Mouse (Mus musculus): ENCODE results near the gene Rufy2. TPM values are rescaled to one million over a fixed set of nuclear protein-coding genes. Genes with fewer than 3 reads are reported as not detected.
A peak's percentile ranks its signal among the peaks of the same experiment; 100 is the strongest.

Gene Rufy2
- total RNA-seq (2021), result 10 to 100 TPM; 91.8 to 97.3 TPM
- long read RNA-seq, experiment 1, full-length matches to known transcripts, result 40 of 75 reads
- long read RNA-seq, experiment 1, partial matches to known transcripts, result 13 of 75 reads
- long read RNA-seq, experiment 1, other reads (novel, unspliced or antisense), result 22 of 75 reads
- long read RNA-seq, experiment 2, full-length matches to known transcripts, result 22 of 70 reads
- long read RNA-seq, experiment 2, partial matches to known transcripts, result 16 of 70 reads
- long read RNA-seq, experiment 2, other reads (novel, unspliced or antisense), result 32 of 70 reads

DNA sequence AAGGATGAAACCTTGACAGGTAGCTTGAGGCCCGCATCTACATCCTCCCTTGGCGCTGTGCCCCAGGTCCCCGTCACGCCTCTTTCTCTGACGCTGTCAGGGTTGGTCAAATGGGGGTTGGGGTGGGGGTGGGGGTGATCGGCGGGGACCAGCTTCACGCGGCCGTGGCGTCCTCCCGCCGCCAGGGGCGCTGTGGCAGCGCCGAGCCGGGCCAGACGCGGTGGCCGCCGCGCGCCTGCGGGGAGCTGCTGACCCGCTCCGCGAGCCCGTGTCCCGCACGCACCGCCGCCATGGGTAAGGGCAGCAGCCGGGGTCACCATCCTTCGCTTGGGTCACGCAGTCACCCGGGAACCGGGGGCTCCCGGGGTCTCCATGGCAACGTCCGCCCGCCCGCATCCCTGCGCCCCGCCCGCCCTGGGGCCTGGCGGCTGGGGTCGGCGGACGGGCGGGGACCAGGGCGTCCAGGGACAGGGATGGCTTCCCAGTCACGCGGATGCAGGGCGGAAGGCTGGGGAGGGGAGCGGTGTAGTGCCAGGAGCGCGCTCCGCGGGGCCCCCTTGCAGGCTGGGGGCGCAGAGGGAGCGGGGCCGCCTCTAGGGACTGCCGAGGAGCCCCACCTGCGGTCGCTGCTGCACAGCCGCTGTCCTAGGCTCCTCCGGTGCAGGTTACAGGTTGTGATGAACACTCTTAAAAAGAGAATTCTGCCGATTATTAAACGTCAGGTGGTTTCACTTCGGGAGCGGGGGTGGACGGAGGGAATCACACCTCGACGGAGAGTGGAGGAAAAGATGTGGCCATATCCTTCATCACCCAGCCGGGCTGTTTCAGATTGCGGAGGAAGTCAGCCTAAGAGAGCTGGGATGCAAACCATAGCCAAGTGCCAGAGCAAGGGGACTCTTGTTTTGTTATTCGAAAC lies at the start of gene Rufy2:
Gene Rufy2 (plus strand): TSS at position 185 of the 916 bp plus-strand sequence.
- DNase-seq (ENCODE audit: extremely low spot score in 1 of 2, low spot score in 2 of 2), result peak; percentile 87 to 92
- intact Hi-C loops (cut with DNase I), result loop anchor here (1.0 to 5.0 kb wide), 3 partner anchors 43 to 113 kb away; no protein-coding TSS in a partner anchor
- peak within 1 kb of the TSS; percentile 94 for H3K27ac ChIP-seq
- TF ChIP-seq CTCF (IDR thresholded peaks at IDR 0.05), result peak; percentile 90
- peak within 1 kb of the TSS; percentile 90 for H3K4me3 ChIP-seq

DNA sequence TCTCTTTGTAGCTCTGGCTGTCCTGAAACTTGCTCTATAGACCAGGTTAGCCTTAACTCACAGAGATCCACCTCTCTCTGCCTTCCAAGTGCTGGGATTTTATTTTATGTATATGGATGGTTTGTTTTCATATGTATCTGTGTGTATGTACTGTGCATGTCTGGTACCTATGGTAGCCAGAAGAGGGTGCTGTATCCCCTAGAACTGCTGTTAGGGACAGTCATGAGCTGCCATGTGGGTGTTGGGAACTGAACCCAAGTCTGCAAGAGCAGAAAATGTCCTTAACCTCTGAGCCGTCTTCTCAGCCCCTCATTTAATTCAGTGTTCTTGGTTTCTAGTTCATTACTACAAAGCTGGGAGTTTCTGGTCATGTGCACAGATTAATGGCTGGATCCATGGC lies 47.6 kb upstream of the Rufy2 start:
- Histone ChIP-seq H3K4me3 (no peak overlapping the region), H3K27ac (no peak overlapping the region)
- no peak; the same call in none of the 2 replicates for TF ChIP-seq CTCF (IDR thresholded peaks at IDR 0.05)
- no peak for DNase-seq (ENCODE audit: extremely low spot score in 1 of 2, low spot score in 2 of 2)
- intact Hi-C loops (cut with DNase I), result no loop called here

DNA sequence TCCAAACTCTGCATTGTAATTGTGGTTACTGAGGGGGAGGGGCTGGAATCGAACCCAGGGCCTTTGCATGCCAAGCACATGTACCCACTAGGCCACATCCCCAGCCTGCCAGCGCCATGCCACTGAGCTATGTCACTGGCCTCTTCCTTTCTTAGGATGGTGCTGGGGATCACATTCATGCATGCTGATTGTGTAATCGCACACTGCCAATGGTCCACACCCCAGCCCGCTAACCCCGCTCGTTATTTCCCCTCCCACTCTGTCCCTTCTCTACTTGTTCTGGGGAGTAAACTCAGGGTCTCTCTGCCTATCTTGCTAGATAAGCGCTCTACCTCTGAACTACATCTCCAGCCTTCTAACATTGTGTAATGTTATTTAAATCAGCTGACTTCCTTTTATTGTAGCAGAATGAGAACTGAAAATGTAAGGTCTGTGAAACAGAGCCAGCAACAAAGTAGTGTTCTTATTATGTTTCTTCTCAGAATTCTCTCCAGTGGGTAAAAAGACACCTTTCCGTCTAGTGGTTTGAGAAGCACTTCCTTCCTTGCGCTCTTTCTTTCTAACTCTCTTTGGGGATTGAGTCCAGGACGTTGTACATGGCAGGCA lies 34.9 kb upstream of the Rufy2 start:
- TF ChIP-seq CTCF (IDR thresholded peaks at IDR 0.05), result no peak

DNA sequence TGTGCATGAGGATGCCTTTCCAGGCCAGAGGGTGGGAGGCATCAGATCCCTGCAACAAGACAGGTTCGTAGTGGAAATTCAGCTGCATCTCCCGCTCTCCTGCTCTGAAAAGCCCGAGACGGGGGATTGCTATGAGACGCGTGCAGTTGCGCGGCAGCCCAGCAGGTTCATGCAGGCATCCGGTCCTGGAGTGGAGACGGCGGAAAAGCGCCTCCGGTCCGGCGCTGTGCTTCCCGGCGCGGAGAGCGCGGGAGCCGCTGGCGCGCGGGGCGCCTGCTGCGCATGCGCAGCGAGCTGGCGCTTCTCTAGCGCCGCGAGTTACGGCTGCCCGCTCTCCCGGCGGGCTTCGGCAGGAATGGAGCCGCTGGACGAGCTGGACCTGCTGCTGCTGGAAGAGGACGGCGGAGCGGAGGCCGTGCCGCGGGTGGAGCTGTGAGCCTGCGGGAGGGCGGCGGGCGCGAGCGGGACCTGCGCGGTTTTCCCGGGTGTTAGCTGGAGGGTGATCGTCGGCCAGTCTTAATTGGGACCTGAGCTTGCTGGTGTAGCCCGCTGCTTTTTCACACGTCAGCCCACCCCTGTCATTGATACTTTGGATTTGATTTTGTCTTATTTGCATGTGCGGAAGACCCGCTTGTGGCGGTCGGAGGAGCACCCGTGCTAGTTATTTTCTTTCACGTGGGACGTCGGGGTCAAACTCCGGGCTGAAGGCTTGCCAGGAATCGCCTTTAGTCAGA lies 33.1 kb upstream of the Rufy2 start, which contains the start of gene Dna2:
Gene Dna2 (plus strand): TSS at position 289 of the 734 bp plus-strand sequence.
- TF ChIP-seq CTCF (IDR thresholded peaks at IDR 0.05), result peak; percentile 33
- peak; percentile 72 for DNase-seq (ENCODE audit: extremely low spot score in 1 of 2, low spot score in 2 of 2)
- H3K27ac ChIP-seq, result 0 out of 2 replicates have a peak within 1 kb of the TSS, but pooled peaks have one; percentile 6
- H3K4me3 ChIP-seq, result peak within 1 kb of the TSS; percentile 73
- intact Hi-C loops (cut with DNase I), result no loop called here

More for the DNA sequence above, 34.9 kb upstream of the Rufy2 start:
- no peak overlapping the region for H3K4me3 ChIP-seq
- H3K27ac ChIP-seq, result no peak overlapping the region
- DNase-seq (ENCODE audit: extremely low spot score in 1 of 2, low spot score in 2 of 2), result no peak
- intact Hi-C loops (cut with DNase I), result no loop called here

DNA sequence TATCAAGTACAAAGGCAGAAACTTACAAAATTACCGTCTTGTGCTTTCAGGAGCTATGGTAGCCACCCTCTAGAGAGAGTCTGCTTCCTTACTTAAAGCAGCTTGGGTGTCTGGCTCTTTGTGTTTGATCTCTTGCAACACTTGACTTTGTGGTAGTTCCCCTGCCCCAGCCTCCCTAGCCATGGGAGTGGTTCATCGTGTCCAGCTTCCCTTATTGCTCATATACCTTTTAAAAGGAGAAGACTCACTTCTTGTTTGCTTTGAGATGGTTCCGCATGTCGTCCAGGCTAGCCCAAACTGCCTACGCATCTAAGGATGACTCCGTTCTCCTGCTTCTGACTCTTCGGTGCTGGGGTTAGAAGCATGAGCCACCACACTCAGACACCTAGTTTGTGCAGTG lies 31.5 kb upstream of the Rufy2 start:
- Histone ChIP-seq H3K27ac (no peak overlapping the region), H3K4me3 (no peak overlapping the region)
- DNase-seq (ENCODE audit: extremely low spot score in 1 of 2, low spot score in 2 of 2), result no peak
- no peak for TF ChIP-seq CTCF (IDR thresholded peaks at IDR 0.05)
- intact Hi-C loops (cut with DNase I), result no loop called here

DNA sequence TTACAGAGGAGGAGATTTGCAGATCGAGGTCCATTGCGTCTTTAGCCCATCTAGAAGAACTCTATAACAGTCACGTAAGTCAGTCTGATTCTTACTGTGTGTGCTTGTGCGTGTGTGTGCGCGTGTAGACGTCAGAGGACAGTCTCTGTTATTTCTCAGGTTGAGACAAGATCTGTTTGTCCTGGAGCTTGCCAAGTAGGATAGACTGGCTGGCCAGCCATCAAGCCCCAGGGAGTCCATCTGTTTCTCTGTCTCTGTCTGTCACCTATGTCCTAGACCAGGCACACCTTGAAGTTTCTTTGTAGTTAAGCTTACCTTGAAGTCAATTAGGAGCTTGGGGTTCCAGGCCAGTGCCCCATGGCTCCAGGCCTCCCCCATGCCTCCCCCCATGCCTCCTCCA lies 16.1 kb upstream of the Rufy2 start:
- DNase-seq (ENCODE audit: extremely low spot score in 1 of 2, low spot score in 2 of 2), result no peak
- intact Hi-C loops (cut with DNase I), result no loop called here
- H3K4me3 ChIP-seq, result no peak overlapping the region
- no peak for TF ChIP-seq CTCF (IDR thresholded peaks at IDR 0.05)
- H3K27ac ChIP-seq, result no peak overlapping the region

DNA sequence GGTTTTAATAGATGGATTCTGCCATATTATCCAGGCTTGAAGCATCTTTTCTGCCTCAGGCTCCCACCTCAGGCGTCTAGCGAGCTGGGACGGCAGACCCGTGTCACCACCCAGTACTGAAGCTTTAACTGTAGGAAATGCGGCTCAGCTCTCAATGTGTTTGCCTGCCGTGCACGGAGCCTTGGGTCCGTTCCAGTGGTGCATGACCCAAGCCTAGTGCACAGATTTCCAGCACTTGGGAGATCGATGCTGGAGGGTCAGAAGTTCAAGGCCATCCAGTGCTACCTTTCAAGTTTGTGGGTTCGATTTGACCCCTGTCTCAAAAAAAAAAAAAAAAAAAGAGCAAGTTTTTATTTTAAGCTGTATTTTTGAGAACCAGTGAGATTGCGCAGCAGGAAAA lies 14.2 kb upstream of the Rufy2 start:
- no peak for TF ChIP-seq CTCF (IDR thresholded peaks at IDR 0.05)

DNA sequence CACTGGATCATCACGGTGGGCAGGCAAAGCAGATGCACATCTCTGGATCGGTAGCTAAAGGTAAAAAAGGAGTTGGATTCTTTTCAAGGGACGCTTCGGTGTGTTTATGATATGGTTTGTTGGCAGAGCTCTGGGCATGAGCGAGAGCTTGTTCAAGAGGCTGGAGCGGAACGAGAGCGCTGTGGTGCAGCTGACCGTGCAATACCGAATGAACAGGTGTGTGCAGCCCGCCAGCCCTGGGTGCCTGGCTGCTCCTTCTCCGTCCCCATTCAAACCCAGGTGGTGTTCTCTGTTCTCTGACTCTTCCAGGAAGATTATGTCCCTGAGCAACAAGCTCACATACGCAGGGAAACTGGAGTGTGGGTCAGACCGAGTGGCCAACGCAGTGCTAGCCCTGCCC lies 13.7 kb upstream of the Rufy2 start:
- H3K4me3 ChIP-seq, result no peak overlapping the region
- no peak overlapping the region for H3K27ac ChIP-seq
- no peak for TF ChIP-seq CTCF (IDR thresholded peaks at IDR 0.05)
- intact Hi-C loops (cut with DNase I), result no loop called here
- no peak for DNase-seq (ENCODE audit: extremely low spot score in 1 of 2, low spot score in 2 of 2)

More for the DNA sequence above, 14.2 kb upstream of the Rufy2 start:
- Histone ChIP-seq H3K27ac (no peak overlapping the region), H3K4me3 (no peak overlapping the region)
- no peak for DNase-seq (ENCODE audit: extremely low spot score in 1 of 2, low spot score in 2 of 2)
- intact Hi-C loops (cut with DNase I), result no loop called here

DNA sequence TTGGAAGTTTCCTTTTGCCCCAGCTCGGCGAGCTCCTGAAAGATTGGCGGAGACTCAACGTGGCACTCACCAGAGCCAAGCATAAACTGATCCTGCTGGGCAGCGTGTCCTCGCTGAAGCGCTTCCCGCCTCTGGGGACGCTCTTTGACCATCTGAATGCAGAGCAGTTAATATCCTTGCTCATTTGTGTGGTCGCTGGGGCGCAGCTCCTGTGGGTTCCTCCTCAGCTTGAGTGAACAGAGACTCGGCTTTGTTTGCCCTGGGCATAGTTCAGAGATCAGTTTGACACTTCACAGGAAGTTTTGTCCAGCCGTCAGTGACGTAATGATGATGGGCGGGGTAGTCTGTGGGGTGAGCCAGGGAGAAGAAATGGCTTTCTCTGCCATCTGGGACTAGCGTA lies 8.2 kb upstream of the Rufy2 start:
- intact Hi-C loops (cut with DNase I), result no loop called here
- Histone ChIP-seq H3K4me3 (no peak overlapping the region), H3K27ac (no peak overlapping the region)
- DNase-seq (ENCODE audit: extremely low spot score in 1 of 2, low spot score in 2 of 2), result peak in 1 of 2 experiments; percentile 17
- peak; percentile 31 for TF ChIP-seq CTCF (IDR thresholded peaks at IDR 0.05)

DNA sequence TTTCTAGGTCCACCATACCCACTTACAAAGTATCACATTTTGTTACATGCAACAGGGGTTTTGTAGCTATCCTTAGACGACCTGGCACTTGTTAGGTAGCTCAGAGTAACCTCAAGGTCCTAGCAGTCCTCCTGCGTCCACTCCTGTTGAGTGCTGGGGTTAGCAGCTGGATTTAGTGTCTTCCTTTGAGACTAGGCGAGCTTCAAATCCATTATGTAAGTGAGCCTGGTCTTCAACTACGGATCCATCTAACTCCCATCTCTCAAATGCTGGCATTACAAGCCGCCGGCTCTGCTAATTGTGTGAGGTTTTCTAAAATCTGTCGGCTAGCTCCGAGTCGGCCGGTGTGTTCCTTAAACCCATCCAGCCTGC lies 370 bp upstream of the Rufy2 start:
- peak overlapping the region; percentile 90 for H3K4me3 ChIP-seq
- intact Hi-C loops (cut with DNase I), result loop anchor here (1.0 to 5.0 kb wide), 3 partner anchors 44 to 112 kb away; no protein-coding TSS in a partner anchor
- no peak for TF ChIP-seq CTCF (IDR thresholded peaks at IDR 0.05)
- H3K27ac ChIP-seq, result peak overlapping the region; percentile 94
- DNase-seq (ENCODE audit: extremely low spot score in 1 of 2, low spot score in 2 of 2), result no peak

DNA sequence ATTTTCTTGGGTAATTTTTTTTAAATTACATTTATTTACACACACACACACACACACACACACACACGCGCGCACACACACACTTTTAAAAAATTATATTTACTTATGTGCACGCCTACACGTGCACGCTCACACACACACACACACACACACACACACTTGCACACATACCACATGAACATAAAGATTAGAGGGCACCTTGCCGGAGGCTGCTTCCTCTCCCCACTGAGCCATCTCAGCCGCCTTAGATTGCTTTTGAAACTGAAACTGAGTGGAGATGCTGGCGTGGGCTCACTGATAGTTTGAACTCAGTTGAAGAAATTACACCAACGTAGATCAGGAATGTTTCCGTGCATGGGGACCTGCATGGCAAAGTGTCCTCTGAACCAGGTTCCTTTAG lies 4.0 kb downstream of the Rufy2 start:
- DNase-seq (ENCODE audit: extremely low spot score in 1 of 2, low spot score in 2 of 2), result no peak
- no peak overlapping the region for H3K27ac ChIP-seq
- TF ChIP-seq CTCF (IDR thresholded peaks at IDR 0.05), result no peak
- no peak overlapping the region for H3K4me3 ChIP-seq
- intact Hi-C loops (cut with DNase I), result loop anchor here (5.0 kb wide), 2 partner anchors 83 to 117 kb away; no protein-coding TSS in a partner anchor
